Mouse (Mus musculus) kidney, adult 2 months (tissue): Measurements from ENCODE around the gene Nup214.
"Not testable (repeated sequence)": the region's sequence is repeated elsewhere in the genome, so short reads cannot be mapped to it uniquely, and the experiment has no call there.

Experiments used
- CTCF ChIP-seq: fragments of 200-500 bp; conservative IDR thresholded peaks from 2 replicates; pipeline ENCODE4 v1.5.1; 2011; ENCODE audit warnings: low read depth, mild to moderate bottlenecking, control low read depth, low read length, moderate library complexity, mixed read lengths; ENCODE audit not compliant: insufficient read depth, insufficient read length
- POLR2A ChIP-seq: fragments of 200-500 bp; IDR thresholded peaks from one replicate; pipeline ENCODE4 v1.6.1; 2011; ENCODE audit warnings: low read depth, low read length, control low read depth

GRCm38 (mm10) chr2:32040646-32041045, 66.4 kb downstream of the Nup214 start:
- TF ChIP-seq POLR2A, CTCF: not testable (repeated sequence)
